Mouse (Mus musculus) G1E-ER4 (cell line): ENCODE measurements around the gene Katnb1. TPM values are rescaled to one million over a fixed set of nuclear protein-coding genes. Genes with fewer than 3 reads are reported as not detected.

Experiments used
- GATA1 ChIP-seq: IDR thresholded peaks from one replicate; pipeline ENCODE4 v1.8.0; 2012; ENCODE audit warnings: low read length, inconsistent platforms
- polyA plus RNA-seq: library from polyadenylated mRNA; stranded (reverse); fragments of >175 nt; gene quantifications from 2 replicates; pipeline ENCODE4 v1.2.3, GENCODE M21; 2012

Katnb1 gene
- polyA plus RNA-seq, 1 experiment, result 31.7 TPM

DNA sequence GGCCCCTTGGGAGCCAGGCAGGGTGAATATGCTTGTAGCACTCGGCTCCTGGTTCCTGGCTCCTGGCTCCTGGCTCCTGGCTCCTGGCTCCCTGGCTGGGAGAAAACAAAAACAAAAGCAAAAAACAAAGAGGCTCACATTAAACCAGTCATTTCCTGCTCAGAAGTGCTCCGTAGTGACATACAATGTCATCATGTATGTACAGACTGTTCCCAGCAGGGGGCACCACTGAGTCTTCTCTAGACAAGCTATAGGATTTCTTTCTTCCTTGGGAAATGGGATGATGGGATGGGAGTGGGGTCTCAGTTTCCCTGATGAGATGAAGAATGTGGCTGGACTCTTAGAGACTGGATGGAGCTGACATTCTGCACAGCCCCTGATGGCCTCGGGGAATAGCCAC is 13.4 kb upstream of the Katnb1 start:
- TF ChIP-seq GATA1, result no peak

DNA sequence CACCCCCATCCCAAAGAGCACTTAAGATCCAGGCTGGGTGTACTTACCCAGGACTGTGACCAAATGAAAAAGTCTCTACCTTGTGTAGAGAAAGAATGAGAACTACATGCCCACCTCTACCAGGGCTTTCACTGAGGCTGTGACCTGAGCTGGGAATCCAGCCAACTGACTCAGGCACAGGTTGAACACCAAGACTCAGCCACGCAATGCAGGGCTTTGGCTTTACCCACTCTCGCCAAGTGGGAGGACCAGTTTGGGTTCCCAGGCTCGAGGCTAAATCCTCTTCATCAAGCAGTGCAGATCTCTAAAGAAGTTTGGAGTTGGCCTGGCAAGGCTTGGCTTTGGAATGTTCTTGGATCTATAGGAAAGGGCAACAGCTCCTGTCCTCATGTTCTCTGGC is 5.5 kb upstream of the Katnb1 start:
- TF ChIP-seq GATA1, result no peak

DNA sequence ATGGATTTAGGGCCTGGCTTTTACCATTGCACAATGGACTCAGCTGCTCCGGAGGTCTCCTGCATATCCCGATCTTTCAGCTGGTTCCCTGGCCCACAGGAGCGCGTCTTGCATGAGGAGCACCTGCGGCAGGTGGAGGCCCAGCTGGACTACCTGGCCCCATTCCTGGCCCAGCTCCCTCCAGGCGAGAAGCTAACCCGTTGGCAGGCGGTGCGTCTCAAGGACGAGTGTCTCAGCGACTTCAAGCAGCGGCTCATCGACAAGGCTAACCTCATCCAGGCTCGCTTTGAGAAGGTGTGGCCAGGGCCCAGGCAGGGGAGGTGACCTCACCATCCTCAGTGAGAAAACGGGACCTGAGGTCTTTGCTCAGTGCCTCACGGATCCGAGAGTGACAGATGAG is 4.8 kb upstream of the Katnb1 start:
- no peak for TF ChIP-seq GATA1

DNA sequence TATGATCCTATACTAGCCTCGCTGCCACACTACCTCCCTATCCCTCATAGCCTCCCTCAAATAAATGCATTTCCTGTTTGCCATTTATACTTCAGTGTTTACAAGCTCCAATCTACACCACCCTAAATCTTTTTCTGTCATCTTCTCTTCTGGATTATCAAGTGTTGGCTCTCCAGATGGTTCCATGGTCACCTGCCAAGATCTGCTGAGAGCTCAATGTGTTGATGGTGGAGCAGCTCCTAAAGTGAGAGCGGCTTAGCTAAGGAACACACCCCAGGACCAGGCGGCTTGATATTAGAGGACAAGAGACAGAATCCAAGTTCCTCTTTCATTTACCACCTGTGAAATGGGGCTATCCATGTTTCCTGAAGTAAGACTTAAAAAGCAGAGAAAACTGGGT is 2.9 kb upstream of the Katnb1 start:
- TF ChIP-seq GATA1, result no peak

DNA sequence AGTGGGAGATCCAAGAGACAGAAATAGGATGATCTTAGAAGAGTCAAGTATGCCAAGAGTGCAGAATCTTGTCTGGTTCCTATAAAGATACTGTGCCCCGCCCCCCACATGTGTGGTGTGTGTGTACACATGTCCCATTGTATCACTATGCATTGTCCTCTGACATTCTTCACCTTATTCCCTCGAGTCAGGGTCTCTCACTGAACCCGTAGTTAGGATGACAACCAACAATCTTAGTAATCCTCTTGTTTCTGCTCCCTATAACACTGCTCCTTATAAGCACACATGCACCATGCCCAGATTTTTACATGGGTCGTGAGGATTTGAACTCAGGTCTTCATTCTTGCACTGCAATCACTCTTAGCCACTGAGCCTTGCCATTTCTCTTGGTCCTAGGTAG is 1.7 kb upstream of the Katnb1 start:
- TF ChIP-seq GATA1, result no peak

DNA sequence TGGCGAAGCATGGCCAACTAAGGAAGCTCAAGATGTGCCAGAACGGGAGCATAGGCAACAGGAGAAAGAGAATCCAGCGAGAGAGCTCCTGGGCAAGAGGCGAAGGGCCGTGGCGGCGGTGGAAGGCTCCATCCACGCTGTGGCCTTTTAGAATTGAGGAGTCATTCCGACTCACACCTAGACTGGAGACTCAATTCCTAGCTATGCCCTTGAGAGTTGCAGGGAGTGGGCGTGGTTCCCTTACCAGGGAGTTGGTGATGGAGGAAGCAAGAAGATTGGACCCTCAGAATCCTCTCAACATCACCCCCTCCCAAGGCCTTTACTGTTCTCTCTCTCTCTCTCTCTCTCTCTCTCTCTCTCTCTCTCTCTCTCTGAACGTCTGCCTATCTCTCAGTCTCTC is 664 bp downstream of the Katnb1 start:
- TF ChIP-seq GATA1, result no peak

DNA sequence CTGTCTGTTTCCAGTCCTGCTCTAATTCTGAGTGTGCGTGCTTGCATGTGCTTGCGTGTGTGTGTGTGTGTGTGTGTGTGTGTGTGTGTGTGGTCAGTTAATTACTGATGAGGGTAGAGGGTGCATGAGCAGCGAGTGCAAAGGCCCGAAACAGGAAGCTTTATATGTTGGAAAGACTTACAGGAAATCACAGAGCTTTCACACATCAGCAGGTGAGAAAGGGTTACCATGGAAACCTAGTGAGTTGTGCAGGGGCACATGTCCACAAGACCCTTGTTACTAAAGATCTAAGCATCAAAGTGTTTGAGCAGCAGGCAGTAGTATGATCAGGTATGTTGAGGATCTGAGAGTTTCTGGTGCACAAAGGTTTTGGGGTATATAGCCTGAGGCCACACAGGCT is 3.3 kb downstream of the Katnb1 start:
- no peak for TF ChIP-seq GATA1

DNA sequence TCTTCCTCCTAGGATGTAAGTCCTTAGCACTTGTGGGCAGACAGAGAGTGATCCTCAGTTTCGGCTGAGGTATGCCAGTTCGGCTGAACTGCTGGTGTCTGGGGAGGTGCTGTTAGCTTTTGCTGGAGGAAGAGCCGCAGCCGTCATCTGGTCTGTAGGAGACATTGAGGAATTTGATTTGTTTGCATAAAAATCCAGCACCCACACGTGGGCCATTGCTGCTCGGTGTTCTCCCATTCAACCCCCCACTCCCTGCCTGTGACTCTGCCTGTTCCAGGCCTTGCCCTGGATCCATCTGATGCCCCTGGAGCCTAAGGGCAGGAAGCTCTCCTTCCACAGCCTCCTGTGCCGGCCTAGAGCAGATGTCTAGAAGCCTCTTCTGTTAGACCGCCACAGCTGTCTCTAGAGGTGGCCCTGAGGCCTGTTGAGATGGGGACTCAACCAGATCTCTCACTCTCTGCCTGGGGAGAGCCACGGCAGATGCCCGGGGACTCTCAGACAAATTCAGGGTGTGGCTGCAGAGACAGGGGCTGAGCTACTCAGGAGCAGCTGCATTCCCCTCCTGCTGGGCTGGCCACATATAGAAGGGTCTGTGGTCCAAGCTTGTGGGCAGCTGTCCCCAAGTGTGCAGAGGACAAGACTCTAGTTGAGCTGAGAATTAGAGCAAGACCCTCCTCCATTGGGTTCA is 3.9 kb downstream of the Katnb1 start:
- TF ChIP-seq GATA1, result no peak

DNA sequence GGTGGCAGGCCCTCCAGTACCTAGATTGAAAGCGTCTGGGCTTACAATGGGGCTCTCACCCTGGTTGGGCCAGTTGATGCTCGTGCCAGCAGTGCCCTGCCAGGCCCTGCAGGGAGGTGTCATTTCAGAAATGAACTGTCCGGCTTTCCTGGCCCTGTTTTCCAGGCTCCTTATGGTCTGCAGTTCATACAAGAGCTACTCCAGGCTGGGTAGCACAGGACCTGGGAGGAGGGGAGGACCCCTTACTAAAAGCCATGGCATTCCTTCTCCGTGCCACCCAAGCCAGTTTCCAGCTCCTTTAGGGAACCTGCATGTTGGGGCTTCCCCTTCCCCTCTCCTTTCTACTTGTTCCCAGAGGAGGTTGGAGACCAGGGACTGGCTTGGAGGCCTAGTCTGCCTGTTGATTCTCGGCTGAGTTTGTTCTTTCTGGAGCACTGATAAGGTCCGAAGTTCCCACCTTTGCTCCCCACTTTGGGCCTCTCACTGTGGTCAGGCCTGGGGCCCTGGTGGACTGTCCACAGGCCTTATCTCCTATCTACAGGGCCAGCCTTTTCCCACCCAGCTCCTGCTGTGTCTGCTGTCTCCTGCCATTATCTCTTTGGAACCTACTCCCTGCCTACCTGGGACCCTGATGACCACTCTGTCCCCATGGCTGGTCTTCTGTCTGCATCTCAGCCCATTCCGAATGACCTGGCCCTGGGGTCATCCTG is 4.6 kb downstream of the Katnb1 start:
- no peak for TF ChIP-seq GATA1

DNA sequence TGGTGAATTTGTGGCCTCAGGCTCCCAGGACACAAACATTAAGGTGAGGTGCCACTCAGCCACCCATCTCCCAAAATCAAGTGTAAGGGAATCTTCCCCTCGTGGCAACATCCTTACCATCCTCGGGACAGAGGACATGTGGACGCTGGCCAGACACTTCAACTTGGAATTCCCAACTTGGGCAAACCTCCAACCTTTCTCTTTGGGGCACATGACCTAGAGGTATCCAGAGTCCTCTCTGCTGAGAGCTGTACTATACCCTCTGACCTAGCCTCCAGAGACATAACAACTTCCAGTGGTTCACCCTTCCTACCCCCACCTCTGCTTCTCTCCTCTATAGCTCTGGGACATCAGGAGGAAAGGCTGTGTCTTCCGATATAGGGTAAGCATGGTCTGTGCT is 12.6 kb downstream of the Katnb1 start:
- TF ChIP-seq GATA1, result no peak

DNA sequence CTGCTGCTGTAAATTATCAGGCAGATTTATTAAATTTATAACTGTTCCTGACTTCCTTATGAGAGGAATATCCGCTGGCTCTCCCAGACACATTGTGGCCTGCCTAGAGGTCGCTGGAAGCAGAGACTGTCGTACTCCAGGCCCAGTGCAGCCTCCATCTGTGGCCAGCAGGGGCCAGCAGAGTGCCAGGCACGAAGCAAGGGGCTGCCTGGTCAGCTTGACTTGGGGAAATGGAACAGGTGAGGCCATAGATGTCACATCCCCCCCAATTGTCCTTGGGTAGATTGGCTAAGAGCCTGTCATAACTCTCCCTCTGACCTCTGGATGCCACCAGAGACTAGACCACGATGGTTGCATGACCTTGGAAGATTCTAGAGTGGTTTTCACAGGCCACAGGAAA is 18.0 kb downstream of the Katnb1 start:
- no peak for TF ChIP-seq GATA1

DNA sequence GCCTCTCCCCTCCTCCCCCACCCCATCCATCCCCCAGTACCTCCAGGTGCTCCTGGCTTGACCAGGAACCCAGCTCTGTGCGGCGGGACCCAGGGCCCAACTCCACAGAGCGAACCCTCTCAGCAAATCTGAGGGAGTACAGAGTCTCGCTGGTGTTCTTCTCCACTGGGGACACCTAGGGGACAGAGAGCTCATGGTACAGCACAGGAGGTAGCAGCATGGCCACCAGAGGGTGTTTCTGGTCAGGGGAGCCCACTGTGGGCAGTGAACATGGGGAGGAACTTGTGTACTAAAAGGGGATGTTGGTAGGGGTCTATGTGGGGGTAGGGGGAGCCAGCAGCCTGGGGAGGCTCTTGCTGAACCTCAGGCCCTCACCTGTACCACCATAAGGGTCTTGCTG is 21.0 kb downstream of the Katnb1 start:
- TF ChIP-seq GATA1, result no peak

DNA sequence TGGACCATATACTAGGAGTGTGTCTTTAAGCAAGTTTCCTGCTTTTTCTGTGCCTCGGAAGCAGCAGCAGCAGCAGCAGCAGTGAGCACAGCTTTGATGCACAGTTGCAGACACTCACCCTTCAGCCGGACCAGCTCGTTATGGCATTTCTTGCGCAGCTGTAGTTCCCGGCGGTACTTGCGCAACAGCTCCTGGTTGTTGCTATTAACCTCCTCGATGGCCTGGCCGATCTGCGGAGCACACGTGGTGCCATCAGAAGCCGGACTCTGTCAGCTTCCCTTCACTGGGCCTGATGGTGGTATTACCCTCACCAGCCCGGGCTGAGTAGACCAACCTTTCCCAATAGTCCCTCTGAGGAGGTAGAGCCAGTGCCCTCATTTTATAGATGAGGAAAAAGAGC is 26.3 kb downstream of the Katnb1 start:
- no peak for TF ChIP-seq GATA1

DNA sequence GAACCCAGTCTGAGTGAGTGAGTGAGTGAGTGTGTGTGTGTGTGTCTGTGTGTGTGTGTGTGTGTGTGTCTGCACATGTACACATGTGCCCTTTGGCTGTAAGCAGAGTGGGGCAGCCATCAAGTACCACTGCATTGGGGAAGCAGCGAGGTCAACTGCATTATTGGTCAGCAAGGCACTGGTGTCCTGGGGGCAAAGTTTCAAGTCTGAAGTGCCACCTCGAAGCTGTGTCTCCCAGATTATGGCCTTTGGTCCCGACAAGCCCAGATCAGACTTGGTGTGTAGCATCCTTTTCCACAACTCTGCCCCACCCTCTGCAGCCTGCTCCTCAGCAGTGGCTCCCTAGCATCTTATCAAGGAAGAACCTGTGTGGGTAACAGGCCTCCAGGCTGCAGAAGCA is 31.6 kb downstream of the Katnb1 start:
- TF ChIP-seq GATA1, result no peak

DNA sequence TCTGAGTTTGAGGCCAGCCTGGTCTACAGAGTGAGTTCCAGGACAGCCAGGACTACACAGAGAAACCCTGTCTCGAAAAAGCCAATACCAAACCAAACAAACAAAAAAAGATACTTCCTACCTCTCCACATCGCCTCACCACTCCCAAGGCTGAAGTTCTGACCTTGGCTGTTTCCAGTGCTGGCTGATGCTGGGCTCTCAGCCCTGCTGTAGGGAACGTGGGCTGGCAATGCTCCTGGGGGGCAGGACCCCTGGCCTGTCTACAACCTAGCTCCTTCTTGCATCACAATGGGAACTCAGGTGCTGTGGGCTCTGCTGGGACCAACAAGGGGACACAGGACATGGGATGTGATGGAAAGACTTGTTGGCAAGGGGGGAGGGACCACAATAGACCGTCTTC is 32.1 kb downstream of the Katnb1 start:
- TF ChIP-seq GATA1, result no peak

DNA sequence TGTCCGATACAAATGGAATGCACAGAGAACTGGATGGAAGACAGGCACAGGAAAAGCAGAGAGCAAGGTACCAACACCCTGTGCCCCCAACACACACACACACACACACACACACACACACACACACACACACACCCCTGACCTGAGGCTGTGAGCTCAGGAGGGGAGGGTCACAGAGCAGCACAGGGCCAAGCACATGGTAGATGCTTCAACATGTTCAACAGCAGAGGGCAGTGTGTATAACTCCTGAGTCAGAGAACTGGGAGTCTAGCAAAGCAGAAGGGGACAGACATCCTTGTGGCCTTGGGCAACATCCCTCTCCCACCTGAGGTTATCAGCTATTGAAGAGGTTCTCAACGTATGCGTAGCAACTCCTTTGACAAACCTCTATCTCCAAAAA is 32.8 kb downstream of the Katnb1 start:
- no peak for TF ChIP-seq GATA1

DNA sequence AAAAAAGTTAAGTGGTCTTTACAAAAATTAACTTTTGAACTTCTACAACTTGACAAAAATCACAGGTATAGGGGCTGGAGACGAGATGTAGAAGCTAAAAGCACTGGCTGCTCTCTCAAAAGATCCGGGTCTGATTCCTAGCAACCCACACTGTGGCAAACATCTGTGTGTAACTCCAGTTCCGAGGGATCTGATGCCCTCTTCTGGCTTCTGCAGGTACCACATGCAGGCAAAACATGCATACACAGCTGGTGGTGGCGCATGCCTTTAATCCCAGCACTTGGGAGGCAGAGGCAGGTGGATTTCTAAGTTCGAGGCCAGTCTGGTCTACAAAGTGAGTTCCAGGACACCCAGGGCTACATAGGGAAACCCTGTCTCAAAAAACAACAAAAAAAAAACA is 42.5 kb downstream of the Katnb1 start:
- TF ChIP-seq GATA1, result no peak

DNA sequence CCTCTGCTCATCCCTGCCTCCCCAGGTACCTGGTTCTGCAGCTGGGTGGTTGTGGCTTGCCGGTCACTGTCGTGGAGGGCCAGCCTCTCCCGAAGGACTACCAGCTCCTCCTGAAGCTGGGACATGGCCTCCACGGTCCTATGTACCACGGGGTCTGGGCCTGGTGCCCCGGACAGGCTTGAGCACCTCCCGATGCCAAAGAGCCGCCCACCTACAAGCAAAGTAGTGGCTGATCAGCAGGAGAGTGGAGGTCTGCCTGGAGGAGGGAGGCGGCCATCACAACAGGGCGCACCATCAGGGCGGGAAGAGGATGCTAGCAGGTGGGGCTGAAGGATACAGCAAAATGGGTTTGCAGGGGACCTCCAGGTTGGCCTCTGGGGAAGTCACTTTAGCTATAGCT is 45.5 kb downstream of the Katnb1 start:
- TF ChIP-seq GATA1, result no peak

DNA sequence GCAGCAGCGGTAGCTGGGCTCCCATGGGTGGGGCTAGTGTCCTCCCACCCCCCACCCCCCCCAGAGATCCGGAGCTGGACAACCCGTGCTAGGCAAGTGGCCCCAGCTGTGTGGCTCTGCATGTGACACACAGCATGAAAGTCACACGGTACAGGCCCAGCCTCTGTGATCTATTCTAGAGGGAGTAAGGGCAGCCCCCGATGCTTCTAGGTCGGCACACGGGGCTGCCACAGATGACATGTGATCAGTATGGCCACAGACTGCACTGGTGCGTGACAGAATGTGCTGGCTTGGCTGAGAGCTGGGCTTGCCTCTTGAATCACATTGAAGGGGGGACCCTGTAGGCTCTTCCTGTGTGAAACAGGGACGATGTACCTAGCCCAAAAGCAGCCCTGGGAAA is 46.7 kb downstream of the Katnb1 start:
- no peak for TF ChIP-seq GATA1
